Mouse (Mus musculus) spleen, postnatal 0 days (tissue): Measurements from ENCODE around the gene Teddm2. TPM values are rescaled to one million over a fixed set of nuclear protein-coding genes. Genes with fewer than 3 reads are reported as not detected.

Experiments
- polyA plus RNA-seq: library from polyadenylated mRNA; unstranded; fragments of >200 nt; fragmentation: Nextera tagmentation; extraction: Ambion mirVana; gene quantifications from 2 replicates; pipeline ENCODE4 v1.2.1, GENCODE M21; 2015

Teddm2 gene
- 0.87 and 0.98 TPM in 2 replicates for polyA plus RNA-seq

GRCm38 (mm10) chr1:153899731-153900380 is at the start of gene Teddm2, which contains the start of gene Glul:
Gene Teddm2 (minus strand): TSS chr1:153900228.
Gene Glul (plus strand): TSS chr1:153899944.

GRCm38 (mm10) chr1:153891442-153891841 is 8.6 kb downstream of the Teddm2 start, which contains the start of gene Teddm1a:
Gene Teddm1a (plus strand): TSS chr1:153891742.

GRCm38 (mm10) chr1:153874045-153874444 is 26.0 kb downstream of the Teddm2 start, which contains the start of gene Teddm1b:
Gene Teddm1b (plus strand): TSS chr1:153874345.

GRCm38 (mm10) chr1:153844042-153844441 is 56.0 kb downstream of the Teddm2 start, which contains the start of gene Rgsl1:
Gene Rgsl1 (minus strand): TSS chr1:153844142.

Other genes with a start within 250 kb of the Teddm2 start
- gene Rgs8, start 247.2 kb downstream of the Teddm2 start, polyA plus RNA-seq, result 0.02 and 0.07 TPM in 2 replicates
- 0.75 and 0.87 TPM in 2 replicates for gene Rgs16, start 159.9 kb downstream of the Teddm2 start, polyA plus RNA-seq
- 44.9 and 51.2 TPM in 2 replicates for gene Rnasel, start 150.8 kb downstream of the Teddm2 start, polyA plus RNA-seq
- gene Rgsl1, start 56.1 kb downstream of the Teddm2 start, polyA plus RNA-seq, result 0.05 TPM in 1 of 2 replicates, not detected in the other
- gene Teddm1b, start 25.9 kb downstream of the Teddm2 start, polyA plus RNA-seq, result 0.10 and 0.11 TPM in 2 replicates
- gene Teddm1a, start 8.5 kb downstream of the Teddm2 start, polyA plus RNA-seq, result not detected in 2 replicates
- 138 and 152 TPM in 2 replicates for gene Glul, start 284 bp downstream of the Teddm2 start, polyA plus RNA-seq